Mouse (Mus musculus) brain, adult 10 weeks (tissue): ENCODE results near the gene Dnah7a. TPM values are rescaled to one million over a fixed set of nuclear protein-coding genes. Genes with fewer than 3 reads are reported as not detected.

ENCODE experiments used
- polyA plus RNA-seq: library from polyadenylated mRNA; stranded (reverse); fragments of 350-450 nt; fragmentation: Illumina TruSeq; extraction: RNeasy Lipid Tissue Mini Kit (QIAGEN cat#74804); gene quantifications from one replicate; pipeline ENCODE4 v1.2.3, GENCODE M21; 2015; ENCODE audit warnings: low read depth, low replicate concordance

Dnah7a gene
- polyA plus RNA-seq: 9.2 TPM

GRCm38 (mm10) chr1:53706431-53707361, at the start of gene Dnah7a:
Gene Dnah7a, minus strand, starts transcription at chr1:53706784.

GRCm38 (mm10) chr1:53352327-53353261, 354.0 kb downstream of the Dnah7a start, which contains the start of the genes Asdurf, Gm28551 and Asnsd1:
Gene Asdurf, minus strand, starts transcription at chr1:53352619.
Gene Gm28551, minus strand, starts transcription at chr1:53352667.
Gene Asnsd1, minus strand, starts transcription at chr1:53352752.

Other genes starting within 250 kb of the Dnah7a start
- 7.8 TPM for gene Stk17b, start 78.4 kb upstream of the Dnah7a start, polyA plus RNA-seq